Mouse (Mus musculus) liver, postnatal 0 days (tissue): ENCODE measurements around the gene Fam129a. TPM values are rescaled to one million over a fixed set of nuclear protein-coding genes. Genes with fewer than 3 reads are reported as not detected.
"Not testable (repeated sequence)": the region's sequence is repeated elsewhere in the genome, so short reads cannot be mapped to it uniquely, and the experiment has no call there.

Experiments used
- ATAC-seq: fragments of 200-750 bp; cut with Nextera tagmentation; 2 replicates; pipeline ENCODE4 v1.8.0; 2017; ENCODE audit warnings: mild to moderate bottlenecking, moderate library complexity
- DNase-seq: peaks from one replicate; pipeline ENCODE4 v3.0.0-alpha.2; 2016
- H3K27ac ChIP-seq: fragments of 300-500 bp; sonication (generic); 2 replicates; pipeline ENCODE4 v1.5.1; 2014; ENCODE audit warnings: antibody characterized with exemption, moderate library complexity, mild to moderate bottlenecking, low read depth
- H3K27me3 ChIP-seq: fragments of 300-500 bp; sonication (generic); 2 replicates; pipeline ENCODE4 v1.6.1; 2014; ENCODE audit warnings: low read length, control low read depth, mixed read lengths; ENCODE audit not compliant: insufficient read depth
- H3K36me3 ChIP-seq: fragments of 300-500 bp; sonication (generic); replicated peaks from 2 replicates; pipeline ENCODE4 v1.6.1; 2014; ENCODE audit warnings: mild to moderate bottlenecking, control low read depth, low read length, moderate library complexity, mixed read lengths; ENCODE audit not compliant: insufficient read depth
- H3K4me1 ChIP-seq: fragments of 300-500 bp; sonication (generic); 2 replicates; pipeline ENCODE4 v1.6.1; 2014; ENCODE audit warnings: antibody characterized with exemption, mild to moderate bottlenecking, control low read depth; ENCODE audit not compliant: insufficient read depth
- H3K4me2 ChIP-seq: fragments of 300-500 bp; sonication (generic); 2 replicates; pipeline ENCODE4 v1.6.1; 2014; ENCODE audit warnings: low read depth, mild to moderate bottlenecking, low read length, moderate library complexity, mixed read lengths
- H3K4me3 ChIP-seq: fragments of 300-500 bp; sonication (generic); 2 replicates; pipeline ENCODE4 v1.5.1; 2014; ENCODE audit warnings: low read depth, low read length
- H3K9ac ChIP-seq: fragments of 300-500 bp; sonication (generic); replicated peaks from 2 replicates; pipeline ENCODE4 v1.6.1; 2014; ENCODE audit warnings: mild to moderate bottlenecking, moderate library complexity
- H3K9me3 ChIP-seq: fragments of 300-500 bp; sonication (generic); 2 replicates; pipeline ENCODE4 v1.6.1; 2016; ENCODE audit warnings: mild to moderate bottlenecking, control low read depth, low read length, mixed read lengths
- CTCF ChIP-seq: sonication (generic); IDR thresholded peaks from 2 replicates; pipeline ENCODE4 v1.5.1; 2016; ENCODE audit warnings: antibody characterized with exemption, low read depth
- EP300 ChIP-seq: IDR thresholded peaks from 2 replicates; pipeline ENCODE4 v1.6.1; 2016; ENCODE audit warnings: antibody characterized with exemption, low read depth, mild to moderate bottlenecking
- WGBS: fragments of 180-500 bp; shearing (Covaris S2); extraction: QIAGEN DNeasy Blood & Tissue Kit; methylation state at CpG from one replicate; pipeline ENCODE4 v1.1.7; 2014; ENCODE audit not compliant: insufficient replicate concordance; 5-methylcytosine and 5-hydroxymethylcytosine counted together
- polyA plus RNA-seq: library from polyadenylated mRNA; unstranded; fragments of >200 nt; fragmentation: Nextera tagmentation; extraction: Ambion mirVana; gene quantifications from 2 replicates; pipeline ENCODE4 v1.2.1, GENCODE M21; 2015

Gene Fam129a
- polyA plus RNA-seq, 1 experiment from 2014 or later: 11.5 TPM

GRCm38 (mm10) chr1:151685666-151686309 lies 114.8 kb downstream of the Fam129a start:
- TF ChIP-seq EP300 (no peak), CTCF (no peak)
- H3K27me3 ChIP-seq: no peaks in the 10 kb centered on the region
- no peak overlapping the region for H3K9ac ChIP-seq
- H3K4me3 ChIP-seq: no peak overlapping the region
- no peak for DNase-seq
- no peaks in the 10 kb centered on the region for H3K9me3 ChIP-seq
- 48% methylated on average over 12 of the region's 12 CpGs for WGBS
- ATAC-seq: no peak
- H3K36me3 ChIP-seq: no peaks in the 10 kb centered on the region
- H3K27ac ChIP-seq: no peak overlapping the region
- peaks cover 11% of the 10 kb centered on the region for H3K4me1 ChIP-seq
- no peak overlapping the region for H3K4me2 ChIP-seq

GRCm38 (mm10) chr1:151686696-151687095 lies 115.7 kb downstream of the Fam129a start:
- no peaks in the 10 kb centered on the region for H3K9me3 ChIP-seq
- no peak for TF ChIP-seq EP300
- ATAC-seq: peak; percentile 13; the same call in 1 of the 2 replicates
- 50% methylated on average over 8 of the region's 8 CpGs for WGBS
- no peak overlapping the region for H3K27ac ChIP-seq
- H3K4me2 ChIP-seq: no peak overlapping the region
- H3K27me3 ChIP-seq: no peaks in the 10 kb centered on the region
- DNase-seq: no peak
- H3K4me3 ChIP-seq: no peak overlapping the region
- H3K36me3 ChIP-seq: no peaks in the 10 kb centered on the region
- H3K4me1 ChIP-seq: peaks cover 11% of the 10 kb centered on the region
- H3K9ac ChIP-seq: no peak overlapping the region

- WGBS: 58% methylated on average over 5 of the region's 5 CpGs
- Histone ChIP-seq H3K36me3 (no peaks in the 10 kb centered on the region), H3K9me3 (no peaks in the 10 kb centered on the region), H3K4me3 (no peak overlapping the region), H3K27ac (peak overlapping the region; percentile 62), H3K9ac (no peak overlapping the region), H3K4me2 (no peak overlapping the region), H3K27me3 (no peaks in the 10 kb centered on the region), H3K4me1 (peaks cover 11% of the 10 kb centered on the region)
- ATAC-seq: peak; percentile 69
- no peak for TF ChIP-seq EP300
- no peak for TF ChIP-seq CTCF
- DNase-seq: no peak
Measured at GRCm38 (mm10) chr1:151689032-151689431, 118.0 kb downstream of the Fam129a start.

- Histone ChIP-seq H3K4me3 (no peak overlapping the region), H3K27ac (peak overlapping the region; percentile 62), H3K4me1 (peaks cover 11% of the 10 kb centered on the region), H3K27me3 (no peaks in the 10 kb centered on the region), H3K9me3 (no peaks in the 10 kb centered on the region), H3K9ac (no peak overlapping the region), H3K36me3 (no peaks in the 10 kb centered on the region), H3K4me2 (no peak overlapping the region)
- 22% methylated on average over 8 of the region's 8 CpGs for WGBS
- no peak for TF ChIP-seq CTCF
- TF ChIP-seq EP300: no peak
- ATAC-seq: peak; percentile 84
- no peak for DNase-seq
Measured at GRCm38 (mm10) chr1:151689561-151689960, 118.6 kb downstream of the Fam129a start.

- H3K4me1 ChIP-seq: peaks cover 11% of the 10 kb centered on the region
- ATAC-seq: no peak
- H3K4me3 ChIP-seq: no peak overlapping the region
- no peaks in the 10 kb centered on the region for H3K9me3 ChIP-seq
- no peak for DNase-seq
- H3K9ac ChIP-seq: no peak overlapping the region
- no peak overlapping the region for H3K27ac ChIP-seq
- no peaks in the 10 kb centered on the region for H3K36me3 ChIP-seq
- 58% methylated on average over 6 of the region's 6 CpGs for WGBS
- H3K4me2 ChIP-seq: no peak overlapping the region
- TF ChIP-seq CTCF: no peak
- TF ChIP-seq EP300: no peak
- H3K27me3 ChIP-seq: no peaks in the 10 kb centered on the region
Measured at GRCm38 (mm10) chr1:151690061-151690460, 119.1 kb downstream of the Fam129a start.

GRCm38 (mm10) chr1:151690583-151691193 lies 119.7 kb downstream of the Fam129a start:
- WGBS: 70% methylated on average over 7 of the region's 7 CpGs

GRCm38 (mm10) chr1:151692867-151693266 lies 121.9 kb downstream of the Fam129a start:
- DNase-seq, H3K4me1 ChIP-seq, H3K27ac ChIP-seq, H3K9me3 ChIP-seq, H3K27me3 ChIP-seq, H3K9ac ChIP-seq, H3K4me2 ChIP-seq, ATAC-seq, H3K36me3 ChIP-seq, H3K4me3 ChIP-seq: not testable (repeated sequence)
- 67% methylated on average over 6 of the region's 6 CpGs for WGBS

More at GRCm38 (mm10) chr1:151690583-151691193, 119.7 kb downstream of the Fam129a start:
- Histone ChIP-seq H3K4me1 (peaks cover 10% of the 10 kb centered on the region), H3K4me3 (no peak overlapping the region), H3K9me3 (no peaks in the 10 kb centered on the region), H3K36me3 (no peaks in the 10 kb centered on the region), H3K9ac (no peak overlapping the region), H3K27ac (no peak overlapping the region), H3K4me2 (no peak overlapping the region), H3K27me3 (no peaks in the 10 kb centered on the region)
- ATAC-seq: no peak
- no peak for TF ChIP-seq EP300
- no peak for TF ChIP-seq CTCF
- no peak for DNase-seq
